Mouse (Mus musculus) G1E (cell line): Measurements from ENCODE around the gene Ghr.

Experiments
- CTCF ChIP-seq: IDR thresholded peaks from 2 replicates; pipeline ENCODE4 v1.5.1; 2012; ENCODE audit warnings: low read depth, low read length, inconsistent platforms, mixed read lengths
- GATA1 ChIP-seq: IDR thresholded peaks from 2 replicates; pipeline ENCODE4 v1.6.1; 2012; ENCODE audit warnings: borderline replicate concordance, low read length, inconsistent platforms, mixed read lengths
- GATA2 ChIP-seq: IDR thresholded peaks from 2 replicates; pipeline ENCODE4 v1.6.1; 2012; ENCODE audit warnings: low read depth, low read length, inconsistent platforms, borderline replicate concordance

- TF ChIP-seq CTCF (no peak), GATA1 (no peak), GATA2 (no peak)
Measured at GRCm38 (mm10) chr15:3323041-3323440, 260.3 kb downstream of the Ghr start.
